Mouse (Mus musculus) testis, adult 2 months (tissue): ENCODE results near the gene Dnajb13. TPM values are rescaled to one million over a fixed set of nuclear protein-coding genes. Genes with fewer than 3 reads are reported as not detected.

ENCODE experiments used
- H3K27ac ChIP-seq: fragments of 200-500 bp; 2 replicates; pipeline ENCODE4 v1.5.1; 2012; ENCODE audit warnings: low read depth, low read length; ENCODE audit not compliant: control insufficient read depth, insufficient read depth
- H3K27me3 ChIP-seq: fragments of 200-500 bp; 2 replicates; pipeline ENCODE4 v1.6.1; 2012; ENCODE audit warnings: mild to moderate bottlenecking, low read length, moderate library complexity; ENCODE audit not compliant: control insufficient read depth, insufficient read depth
- H3K36me3 ChIP-seq: fragments of 200-500 bp; 2 replicates; pipeline ENCODE4 v1.6.1; 2012; ENCODE audit warnings: mild to moderate bottlenecking, low read length; ENCODE audit not compliant: control insufficient read depth, insufficient read depth
- H3K4me1 ChIP-seq: fragments of 200-500 bp; 2 replicates; pipeline ENCODE4 v1.6.1; 2012; ENCODE audit warnings: low read length; ENCODE audit not compliant: control insufficient read depth, insufficient read depth
- H3K4me3 ChIP-seq: fragments of 200-500 bp; 2 replicates; pipeline ENCODE4 v1.5.1; 2012; ENCODE audit warnings: low read depth, mild to moderate bottlenecking, low read length, moderate library complexity, mixed read lengths; ENCODE audit not compliant: control insufficient read depth
- CTCF ChIP-seq: fragments of 200-500 bp; IDR thresholded peaks from 2 replicates; pipeline ENCODE4 v1.5.1; 2012; ENCODE audit warnings: low read depth, mild to moderate bottlenecking, inconsistent platforms, low read length, moderate library complexity; ENCODE audit not compliant: control insufficient read depth, insufficient read depth, insufficient replicate concordance
- POLR2A ChIP-seq: fragments of 200-500 bp; IDR thresholded peaks from 2 replicates; pipeline ENCODE4 v1.6.1; 2012; ENCODE audit warnings: low read depth, mild to moderate bottlenecking, inconsistent platforms, low read length, moderate library complexity; ENCODE audit not compliant: control insufficient read depth
- polyA plus RNA-seq: library from polyadenylated mRNA; depleted of rRNA; stranded (reverse); fragments of >200 nt; gene quantifications from 2 replicates; pipeline ENCODE4 v1.2.3, GENCODE M21; 2012; rRNA removed

Gene Dnajb13
- 528 and 538 TPM in 2 replicates for polyA plus RNA-seq

DNA sequence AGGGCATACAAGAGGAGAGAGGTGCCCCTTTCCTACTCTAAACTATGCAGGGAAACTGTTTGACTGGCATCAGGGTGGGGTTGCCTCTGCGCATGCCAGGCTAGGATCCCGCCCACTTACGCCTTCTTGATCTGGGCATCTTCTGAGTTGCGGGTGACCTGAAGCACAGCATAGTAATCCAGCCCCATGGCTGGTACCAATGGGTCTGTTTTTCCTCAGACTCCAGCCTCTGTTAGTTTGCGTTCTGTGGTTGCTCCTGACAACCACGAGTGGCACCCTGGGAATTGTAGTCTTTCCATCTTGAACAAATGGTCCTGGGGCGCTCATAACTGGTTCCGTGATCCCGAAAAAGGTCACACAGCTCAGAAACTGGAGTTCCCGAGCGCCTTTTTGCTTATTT, at the start of gene Dnajb13:
Gene Dnajb13 (minus strand): TSS at position 388 of the 400 bp plus-strand sequence.
- Histone ChIP-seq H3K4me1 (peaks cover 5% of the 10 kb centered on the region), H3K36me3 (no peaks in the 10 kb centered on the region), H3K27me3 (no peaks in the 10 kb centered on the region), H3K4me3 (peak within 1 kb of the TSS; percentile 93), H3K27ac (peak within 1 kb of the TSS; percentile 74)
- TF ChIP-seq POLR2A (peak; percentile 67), CTCF (no peak)

DNA sequence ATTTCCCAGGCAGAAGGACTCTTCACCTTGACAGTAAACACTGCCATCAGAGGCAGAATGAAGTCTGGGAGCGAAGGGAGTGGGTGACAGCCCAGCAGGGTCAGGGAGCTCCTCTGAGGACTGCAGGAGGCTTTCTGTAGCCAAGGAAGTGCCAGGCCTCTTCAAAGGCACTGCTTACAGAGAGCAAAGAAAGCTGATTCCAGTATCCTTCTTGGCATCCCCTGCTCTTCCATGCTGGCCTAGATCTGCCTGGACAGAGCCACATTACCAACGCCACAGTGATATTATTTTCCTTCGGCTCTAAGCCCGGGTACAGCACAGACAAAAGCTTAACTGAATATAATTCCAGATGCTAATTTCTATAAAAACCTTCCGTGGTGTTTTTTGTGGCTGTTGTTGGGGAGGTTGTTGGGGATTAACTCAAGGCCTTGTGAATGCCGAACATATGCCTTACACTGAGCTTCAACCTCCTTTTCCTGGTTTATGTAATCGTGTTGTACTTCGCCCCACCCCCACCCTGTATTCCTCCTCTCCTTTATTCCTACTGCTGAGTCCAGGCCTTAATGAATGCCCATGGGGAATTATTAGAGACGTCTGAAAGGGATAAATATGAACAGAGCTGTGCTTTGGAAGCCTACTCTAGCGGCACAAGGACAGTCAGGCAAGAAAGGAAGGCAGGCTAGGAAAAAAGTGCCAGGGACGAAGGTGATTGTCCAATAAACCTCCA, 47.3 kb upstream of the Dnajb13 start:
- Histone ChIP-seq H3K36me3 (no peaks in the 10 kb centered on the region), H3K27ac (no peak overlapping the region), H3K4me1 (no peaks in the 10 kb centered on the region), H3K4me3 (no peak overlapping the region), H3K27me3 (no peaks in the 10 kb centered on the region)
- no peak for TF ChIP-seq POLR2A
- TF ChIP-seq CTCF, result no peak

DNA sequence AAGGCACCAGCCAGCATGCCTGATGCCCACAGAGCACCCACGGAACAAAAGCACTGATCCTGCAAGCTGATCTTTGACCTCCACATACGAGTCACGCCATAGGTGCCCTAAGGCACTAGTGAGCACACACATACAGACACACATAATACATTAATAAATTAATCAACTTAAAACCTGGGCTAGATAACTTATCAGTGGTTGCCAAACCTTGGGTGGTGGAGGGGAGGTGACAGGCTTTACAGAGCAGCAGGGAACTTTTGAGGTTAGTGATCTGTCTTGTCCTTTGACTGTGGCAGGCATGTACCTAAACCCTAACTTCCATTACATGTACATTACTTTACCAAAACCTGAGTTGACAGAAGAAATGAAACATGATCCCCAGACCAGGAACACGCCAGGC, 44.6 kb upstream of the Dnajb13 start:
- Histone ChIP-seq H3K36me3 (no peaks in the 10 kb centered on the region), H3K27me3 (no peaks in the 10 kb centered on the region), H3K27ac (no peak overlapping the region), H3K4me3 (no peak overlapping the region), H3K4me1 (no peaks in the 10 kb centered on the region)
- no peak for TF ChIP-seq CTCF
- TF ChIP-seq POLR2A, result no peak

DNA sequence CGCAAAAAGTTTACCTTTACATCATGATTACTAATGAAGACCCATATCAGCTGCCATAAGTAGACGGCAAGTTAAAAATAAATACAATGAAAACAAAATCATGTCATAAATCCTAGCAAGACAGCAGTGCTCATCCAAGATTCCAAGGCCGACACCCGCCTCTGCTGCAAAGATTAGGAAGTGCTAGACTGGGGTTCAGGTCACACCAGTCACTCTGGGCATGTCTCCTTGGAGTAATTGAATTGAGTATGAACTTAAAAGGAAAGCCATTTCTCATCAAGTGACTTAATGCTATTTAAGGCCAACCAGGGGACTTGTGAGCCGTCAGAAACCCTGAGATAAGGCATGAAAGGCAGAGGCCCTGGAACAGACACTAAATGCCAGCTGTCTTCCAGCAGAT, 42.5 kb upstream of the Dnajb13 start:
- TF ChIP-seq POLR2A (no peak), CTCF (no peak)
- H3K27me3 ChIP-seq, result no peaks in the 10 kb centered on the region
- H3K4me3 ChIP-seq, result no peak overlapping the region
- no peak overlapping the region for H3K27ac ChIP-seq
- no peaks in the 10 kb centered on the region for H3K36me3 ChIP-seq
- H3K4me1 ChIP-seq, result no peaks in the 10 kb centered on the region

DNA sequence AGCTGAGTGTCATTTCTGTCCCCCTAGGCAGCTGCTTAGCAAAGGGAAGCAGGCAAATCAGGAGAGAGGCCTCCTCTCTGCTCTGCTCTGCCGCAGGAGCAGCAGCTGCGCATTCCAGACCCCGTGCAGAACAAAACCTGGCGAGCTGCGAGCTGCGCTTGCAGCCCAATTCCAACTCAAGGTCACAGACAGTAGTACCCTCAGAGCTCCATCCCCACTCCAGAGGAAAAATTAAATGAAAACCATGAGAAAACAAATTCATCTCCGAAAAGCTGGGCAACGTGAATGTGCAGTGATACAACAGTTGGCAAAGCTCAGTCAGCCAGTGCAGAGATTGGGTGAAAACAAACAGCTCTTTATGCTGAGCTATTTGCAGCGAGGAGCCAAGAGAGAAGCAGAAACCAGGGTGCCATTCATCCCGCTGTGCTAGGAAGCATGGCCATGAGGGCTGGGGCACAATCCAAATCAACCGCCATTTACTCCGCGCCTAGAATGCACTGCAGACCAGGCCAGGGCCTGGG, 40.7 kb upstream of the Dnajb13 start:
- TF ChIP-seq POLR2A, result no peak
- TF ChIP-seq CTCF, result no peak
- Histone ChIP-seq H3K4me3 (no peak overlapping the region), H3K36me3 (no peaks in the 10 kb centered on the region), H3K27ac (no peak overlapping the region; the same call in 1 of the 2 replicates), H3K27me3 (no peaks in the 10 kb centered on the region), H3K4me1 (no peaks in the 10 kb centered on the region)

DNA sequence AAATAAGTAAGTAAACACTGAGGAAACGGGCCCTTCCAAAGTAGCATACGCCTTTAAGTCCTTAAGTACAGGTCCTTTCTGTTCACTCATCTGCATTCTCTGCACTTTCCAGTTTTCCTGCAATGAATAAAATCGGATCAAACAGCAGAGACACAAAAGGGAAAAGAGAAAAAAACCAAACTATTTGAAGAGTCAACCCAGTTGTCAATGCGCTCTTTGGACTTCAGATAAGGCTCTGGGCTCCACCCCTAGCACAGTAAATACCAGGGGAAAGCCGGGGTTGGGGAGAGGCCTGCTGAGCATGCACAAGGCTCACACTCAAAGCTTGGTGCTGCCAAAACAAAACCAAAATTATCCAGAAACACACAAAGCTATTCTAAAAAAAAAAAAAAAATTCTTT, 40.2 kb upstream of the Dnajb13 start:
- H3K4me3 ChIP-seq, result no peak overlapping the region
- H3K27me3 ChIP-seq, result no peaks in the 10 kb centered on the region
- TF ChIP-seq POLR2A, result no peak
- TF ChIP-seq CTCF, result no peak
- no peaks in the 10 kb centered on the region for H3K36me3 ChIP-seq
- no peak overlapping the region for H3K27ac ChIP-seq
- no peaks in the 10 kb centered on the region for H3K4me1 ChIP-seq

DNA sequence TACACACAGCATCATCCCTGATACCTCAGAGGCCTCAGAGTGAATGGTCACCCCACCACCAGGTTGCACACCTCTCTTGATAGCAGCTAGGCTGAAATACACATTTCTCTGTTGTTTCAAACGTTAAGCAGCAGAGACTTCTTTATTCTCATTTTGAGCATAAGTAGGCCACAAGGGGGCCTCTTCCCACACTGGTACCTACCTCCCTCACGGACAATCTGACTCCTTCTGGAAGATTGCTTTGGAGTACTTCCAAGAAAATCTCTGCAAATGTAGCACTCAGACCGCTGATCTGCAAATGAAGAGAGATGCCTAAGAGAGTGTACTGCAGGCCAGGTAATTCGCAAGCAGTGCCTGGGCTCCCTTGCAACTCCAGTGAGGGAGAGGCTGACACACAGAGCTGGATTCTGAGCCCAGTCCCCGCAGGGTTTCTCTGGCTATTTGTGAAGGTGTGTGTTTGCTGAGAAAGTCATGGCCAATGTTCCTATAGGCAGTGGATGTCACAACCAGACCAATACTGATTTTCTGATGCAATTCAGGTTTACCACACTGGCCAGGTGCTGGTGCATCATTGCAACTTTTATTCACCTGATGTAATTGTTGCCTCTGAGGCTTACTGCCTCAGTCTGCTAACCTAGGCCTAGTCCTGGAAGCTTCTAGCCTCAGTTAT, 35.7 kb upstream of the Dnajb13 start:
- Histone ChIP-seq H3K4me3 (no peak overlapping the region), H3K4me1 (no peaks in the 10 kb centered on the region), H3K27ac (no peak overlapping the region), H3K36me3 (no peaks in the 10 kb centered on the region), H3K27me3 (no peaks in the 10 kb centered on the region)
- no peak for TF ChIP-seq POLR2A
- TF ChIP-seq CTCF, result no peak

DNA sequence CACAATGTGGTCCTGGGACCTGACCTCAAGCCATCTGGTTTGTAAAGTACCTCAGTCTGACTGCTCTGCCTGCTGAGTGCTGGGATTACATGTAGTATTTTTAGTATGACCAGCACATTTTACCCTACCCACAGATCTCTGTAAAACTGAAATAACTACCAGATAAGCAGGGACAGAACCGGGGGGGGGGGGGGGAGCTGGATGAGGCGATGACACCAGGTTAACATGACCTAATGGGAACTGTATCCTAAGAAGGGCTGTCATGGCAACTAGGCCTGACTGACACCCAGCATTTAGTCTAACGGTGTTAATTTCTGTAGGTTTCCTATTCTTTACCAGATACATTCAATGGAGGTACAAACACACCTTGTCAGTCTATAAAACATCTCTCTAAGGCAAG, 35.0 kb upstream of the Dnajb13 start:
- TF ChIP-seq POLR2A (no peak), CTCF (no peak)
- Histone ChIP-seq H3K36me3 (no peaks in the 10 kb centered on the region), H3K27me3 (no peaks in the 10 kb centered on the region), H3K4me3 (no peak overlapping the region), H3K27ac (no peak overlapping the region), H3K4me1 (no peaks in the 10 kb centered on the region)
